Mouse (Mus musculus) lung, postnatal 0 days (tissue): Measurements from ENCODE around the gene 2510002D24Rik. TPM values are rescaled to one million over a fixed set of nuclear protein-coding genes. Genes with fewer than 3 reads are reported as not detected.

Experiments used
- ATAC-seq: fragments of 200-750 bp; cut with Nextera tagmentation; 2 replicates; pipeline ENCODE4 v1.8.0; 2017; ENCODE audit warnings: moderate library complexity
- DNase-seq: peaks from one replicate; pipeline ENCODE4 v3.0.0-alpha.2; 2016; ENCODE audit warnings: low spot score
- H3K27ac ChIP-seq: fragments of 300-500 bp; sonication (generic); 2 replicates; pipeline ENCODE4 v1.5.1; 2014; ENCODE audit warnings: antibody characterized with exemption, mild to moderate bottlenecking, low read length, mixed read lengths
- H3K27me3 ChIP-seq: fragments of 300-500 bp; sonication (generic); replicated peaks from 2 replicates; pipeline ENCODE4 v1.6.1; 2014; ENCODE audit warnings: low read length, mixed read lengths; ENCODE audit not compliant: insufficient read depth
- H3K36me3 ChIP-seq: fragments of 300-500 bp; sonication (generic); 2 replicates; pipeline ENCODE4 v1.6.1; 2014; ENCODE audit warnings: low read length, mixed read lengths; ENCODE audit not compliant: insufficient read depth
- H3K4me1 ChIP-seq: fragments of 300-500 bp; sonication (generic); 2 replicates; pipeline ENCODE4 v1.6.1; 2014; ENCODE audit warnings: antibody characterized with exemption, low read depth, low read length, mixed read lengths; ENCODE audit not compliant: insufficient read depth
- H3K4me2 ChIP-seq: fragments of 300-500 bp; sonication (generic); replicated peaks from 2 replicates; pipeline ENCODE4 v1.6.1; 2014; ENCODE audit warnings: low read depth, mild to moderate bottlenecking, low read length, moderate library complexity, mixed read lengths
- H3K4me3 ChIP-seq: fragments of 300-500 bp; sonication (generic); 2 replicates; pipeline ENCODE4 v1.5.1; 2014; ENCODE audit warnings: low read depth, low read length
- H3K9ac ChIP-seq: fragments of 300-500 bp; sonication (generic); replicated peaks from 2 replicates; pipeline ENCODE4 v1.6.1; 2014; ENCODE audit warnings: low read depth, mild to moderate bottlenecking
- H3K9me3 ChIP-seq: fragments of 300-500 bp; sonication (generic); 2 replicates; pipeline ENCODE4 v1.6.1; 2016; ENCODE audit warnings: low read length, mixed read lengths
- CTCF ChIP-seq: IDR thresholded peaks from 2 replicates; pipeline ENCODE4 v1.5.1; 2016; ENCODE audit warnings: antibody characterized with exemption, mild to moderate bottlenecking
- EP300 ChIP-seq: IDR thresholded peaks from 2 replicates; pipeline ENCODE4 v1.6.1; 2016; ENCODE audit warnings: antibody characterized with exemption, mild to moderate bottlenecking, control low read depth
- WGBS: fragments of 180-500 bp; shearing (Covaris S2); extraction: QIAGEN DNeasy Blood & Tissue Kit; methylation state at CpG from one replicate; pipeline ENCODE4 v1.1.7; 2014; 5-methylcytosine and 5-hydroxymethylcytosine counted together
- polyA plus RNA-seq: library from polyadenylated mRNA; unstranded; fragments of >200 nt; fragmentation: Nextera tagmentation; extraction: Ambion mirVana; gene quantifications from 2 replicates; pipeline ENCODE4 v1.2.1, GENCODE M21; 2015

Gene 2510002D24Rik
- polyA plus RNA-seq, 1 experiment from 2014 or later: 23.7 TPM

- no peaks in the 10 kb centered on the region for H3K27me3 ChIP-seq
- peak; percentile 96 for ATAC-seq
- peaks cover 16% of the 10 kb centered on the region; the same call in 1 of the 2 replicates for H3K36me3 ChIP-seq
- H3K4me1 ChIP-seq: peaks cover 7% of the 10 kb centered on the region; the same call in 1 of the 2 replicates
- no peak for TF ChIP-seq CTCF
- TF ChIP-seq EP300: peak; percentile 30; the same call in 1 of the 2 replicates
- H3K4me2 ChIP-seq: peak within 1 kb of the TSS; percentile 95
- DNase-seq: peak; percentile 96
- peak within 1 kb of the TSS; percentile 76 for H3K9ac ChIP-seq
- H3K27ac ChIP-seq: peak within 1 kb of the TSS; percentile 95
- H3K4me3 ChIP-seq: peak within 1 kb of the TSS; percentile 88
- WGBS: under 1% methylated on average over 75 of the region's 93 CpGs
- H3K9me3 ChIP-seq: no peaks in the 10 kb centered on the region
These were observed 40.3 kb downstream of the 2510002D24Rik start, which contains the start of the genes Mrpl40 and Hira for GRCm38 (mm10) chr16:18876442-18877308. TSS of gene Mrpl40 (minus strand) at chr16:18876862. TSS of gene Hira (plus strand) at chr16:18877037.

GRCm38 (mm10) chr16:18877386-18878090 is 41.2 kb downstream of the 2510002D24Rik start:
- peak overlapping the region; percentile 95 for H3K4me2 ChIP-seq
- peak; percentile 60 for DNase-seq
- under 1% methylated on average over 41 of the region's 43 CpGs for WGBS
- no peaks in the 10 kb centered on the region for H3K9me3 ChIP-seq
- H3K27me3 ChIP-seq: no peaks in the 10 kb centered on the region
- H3K27ac ChIP-seq: peak overlapping the region; percentile 95
- peak overlapping the region; percentile 88 for H3K4me3 ChIP-seq
- H3K36me3 ChIP-seq: peaks cover 11% of the 10 kb centered on the region; the same call in 1 of the 2 replicates
- H3K4me1 ChIP-seq: peaks cover 7% of the 10 kb centered on the region; the same call in 1 of the 2 replicates
- H3K9ac ChIP-seq: peak overlapping the region; percentile 76
- TF ChIP-seq EP300 (no peak), CTCF (peak; percentile 66)
- peak; percentile 10 for ATAC-seq

- H3K4me2 ChIP-seq: peak overlapping the region; percentile 95
- ATAC-seq (no peak), DNase-seq (no peak)
- TF ChIP-seq EP300 (no peak), CTCF (no peak)
- H3K9ac ChIP-seq: peak overlapping the region; percentile 76
- 14% methylated on average over 20 of the region's 20 CpGs for WGBS
- H3K27me3 ChIP-seq: no peaks in the 10 kb centered on the region
- peaks cover 7% of the 10 kb centered on the region; the same call in 1 of the 2 replicates for H3K4me1 ChIP-seq
- peak overlapping the region; percentile 95 for H3K27ac ChIP-seq
- H3K36me3 ChIP-seq: 0 out of 2 replicates have a peak, but pooled peaks cover 5% of the 10 kb centered on the region
- H3K4me3 ChIP-seq: peak overlapping the region; percentile 88
- no peaks in the 10 kb centered on the region for H3K9me3 ChIP-seq
These were observed 41.8 kb downstream of the 2510002D24Rik start for GRCm38 (mm10) chr16:18878091-18878720.

- Histone ChIP-seq H3K9ac (no peak overlapping the region), H3K9me3 (no peaks in the 10 kb centered on the region), H3K27me3 (no peaks in the 10 kb centered on the region), H3K4me1 (peaks cover 8% of the 10 kb centered on the region; the same call in 1 of the 2 replicates), H3K27ac (no peak overlapping the region), H3K36me3 (no peaks in the 10 kb centered on the region), H3K4me2 (no peak overlapping the region), H3K4me3 (no peak overlapping the region)
- DNase-seq: peak; percentile 57
- peak; percentile 71 for ATAC-seq
- no peak for TF ChIP-seq EP300
- no peak for TF ChIP-seq CTCF
These were observed 47.7 kb downstream of the 2510002D24Rik start for GRCm38 (mm10) chr16:18884044-18884443.

Other genes with a start within 250 kb of the 2510002D24Rik start
- 7.6 and 7.8 TPM in 2 replicates for gene Tbx1, start 245.9 kb upstream of the 2510002D24Rik start, polyA plus RNA-seq
- gene Gp1bb, start 214.2 kb upstream of the 2510002D24Rik start, polyA plus RNA-seq: 7.9 and 8.8 TPM in 2 replicates
- 2.2 and 3.1 TPM in 2 replicates for gene Gm49601, start 210.2 kb upstream of the 2510002D24Rik start, polyA plus RNA-seq
- 8.5 and 9.6 TPM in 2 replicates for gene Sept5, start 206.6 kb upstream of the 2510002D24Rik start, polyA plus RNA-seq
- 400 and 432 TPM in 2 replicates for gene Cldn5, start 59.7 kb upstream of the 2510002D24Rik start, polyA plus RNA-seq
- 75.4 and 81.7 TPM in 2 replicates for gene Ufd1, start 24.8 kb upstream of the 2510002D24Rik start, polyA plus RNA-seq
- gene Cdc45, start 24.6 kb upstream of the 2510002D24Rik start, polyA plus RNA-seq: 4.8 and 6.0 TPM in 2 replicates
- not detected in 2 replicates for gene Gm28539, start within 50 bp of the 2510002D24Rik start, polyA plus RNA-seq
- gene Mrpl40, start 40.3 kb downstream of the 2510002D24Rik start, polyA plus RNA-seq: 55.8 and 56.5 TPM in 2 replicates
- gene Hira, start 40.5 kb downstream of the 2510002D24Rik start, polyA plus RNA-seq: 7.6 and 8.4 TPM in 2 replicates